In the genomic region with DNA sequence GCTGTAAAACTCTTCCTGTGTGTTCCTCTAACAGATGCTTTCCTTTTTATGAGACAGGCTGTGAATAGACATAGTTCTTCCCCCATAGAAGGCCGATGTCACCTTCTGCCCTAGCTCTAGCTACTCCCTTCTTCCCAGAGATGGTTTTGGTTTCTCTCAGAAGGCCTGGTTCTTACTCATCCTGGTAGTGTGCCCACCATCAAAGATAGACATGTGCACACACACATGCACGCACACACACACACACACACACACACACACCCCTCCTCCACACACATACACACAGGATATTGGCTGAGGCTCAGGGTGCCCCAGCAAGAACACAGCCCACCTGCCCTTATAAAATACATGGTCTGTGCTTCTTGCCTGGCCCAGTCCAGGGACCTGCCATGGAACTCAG, we compare ENCODE assay signal across 24 mouse cellular contexts. TPM values are rescaled to one million over a fixed set of nuclear protein-coding genes. Genes with fewer than 3 reads are reported as not detected.
DNase-seq lines count a peak whose midpoint lies in the region; ATAC-seq lines count a peak whose summit lies in the region.
"Had no signal": no experiment of that assay in that cellular context is flagged by ENCODE, and none has a peak within 500 bp of the region (broad histone marks: within the 10 kb centered on the region; RNA-seq: fewer than 3 reads in every experiment).

No protein-coding gene starts in this region.

- ATAC-seq in hindbrain, embryonic 15.5 days (ENCODE audit: low FRiP score, low read depth): no peak
- no peak for ATAC-seq in megakaryocyte, adult 5-6 weeks (ENCODE audit: poor library complexity, severe bottlenecking)
- no peak for ATAC-seq in neural tube, embryonic 13.5 days (ENCODE audit: low read depth)
- no peak for ATAC-seq in neural tube, embryonic 15.5 days (ENCODE audit: low FRiP score)
- ATAC-seq: CD4-positive, CD25-positive, alpha-beta regulatory T cell, adult 4 months; forebrain, embryonic 15.5 days had no signal

- H3K27ac ChIP-seq in hindbrain, embryonic 15.5 days (replicated peaks): no peak overlapping the region
- no peak overlapping the region for H3K27ac ChIP-seq in hindbrain, embryonic 10.5 days
- no peak overlapping the region for H3K27ac ChIP-seq in neural tube, embryonic 13.5 days (replicated peaks)
- no peak overlapping the region for H3K27ac ChIP-seq in neural tube, embryonic 15.5 days (replicated peaks)
- H3K27ac ChIP-seq: embryonic facial prominence, embryonic 15.5 days; forebrain, embryonic 10.5 days; forebrain, embryonic 15.5 days; heart, adult 2 months; heart, embryonic 15.5 days had no signal

- WGBS in hindbrain, embryonic 15.5 days: 95% methylated on average over 2 of the region's 2 CpGs
- 91% methylated on average over 2 of the region's 2 CpGs for WGBS in hindbrain, embryonic 10.5 days
- 87% methylated on average over 2 of the region's 2 CpGs for WGBS in neural tube, embryonic 13.5 days
- 82% methylated on average over 2 of the region's 2 CpGs for WGBS in neural tube, embryonic 15.5 days

- 0 out of 2 replicates have a peak, but pooled peaks cover 5% of the 10 kb centered on the region for H3K27me3 ChIP-seq in hindbrain, embryonic 15.5 days
- peaks cover 55% of the 10 kb centered on the region for H3K27me3 ChIP-seq in hindbrain, embryonic 10.5 days (ENCODE audit: insufficient read depth, poor library complexity, severe bottlenecking)
- no peaks in the 10 kb centered on the region for H3K27me3 ChIP-seq in megakaryocyte, embryonic 14.5 days (replicated peaks)
- peaks cover 19% of the 10 kb centered on the region for H3K27me3 ChIP-seq in neural tube, embryonic 13.5 days
- 0 out of 2 replicates have a peak, but pooled peaks cover 9% of the 10 kb centered on the region for H3K27me3 ChIP-seq in neural tube, embryonic 15.5 days (replicated peaks)
- H3K27me3 ChIP-seq: forebrain, embryonic 15.5 days had no signal

- H3K9me3 ChIP-seq in hindbrain, embryonic 15.5 days: no peaks in the 10 kb centered on the region
- H3K9me3 ChIP-seq in hindbrain, embryonic 10.5 days: no peaks in the 10 kb centered on the region
- no peaks in the 10 kb centered on the region for H3K9me3 ChIP-seq in megakaryocyte, embryonic 14.5 days
- no peaks in the 10 kb centered on the region for H3K9me3 ChIP-seq in neural tube, embryonic 13.5 days
- no peaks in the 10 kb centered on the region for H3K9me3 ChIP-seq in neural tube, embryonic 15.5 days (replicated peaks)
- H3K9me3 ChIP-seq: embryonic facial prominence, embryonic 15.5 days; forebrain, embryonic 10.5 days; forebrain, embryonic 15.5 days; heart, embryonic 15.5 days had no signal

- DNase-seq in hindbrain, embryonic 10.5 days (ENCODE audit: low spot score): no peak
- DNase-seq in neural tube, embryonic 10.5 days (ENCODE audit: extremely low spot score, low spot score): no peak
- DNase-seq in right cerebral cortex, postnatal 10 days (ENCODE audit: low spot score in 2 of 2): no peak
- DNase-seq: adrenal gland, postnatal 10 days; B cell, adult 2 months; cerebellum, adult 11 months; cerebellum, adult 8-10 months; embryo, embryonic 11 days; gastrocnemius, postnatal 14 days; heart, adult 2 months; heart, postnatal 14 days had no signal

- H3K36me3 ChIP-seq in hindbrain, embryonic 15.5 days: no peaks in the 10 kb centered on the region
- no peaks in the 10 kb centered on the region for H3K36me3 ChIP-seq in hindbrain, embryonic 10.5 days
- peaks cover 49% of the 10 kb centered on the region for H3K36me3 ChIP-seq in megakaryocyte, embryonic 14.5 days (replicated peaks; ENCODE audit: low read length)
- H3K36me3 ChIP-seq in neural tube, embryonic 13.5 days: no peaks in the 10 kb centered on the region; the same call in 1 of the 2 replicates
- 0 out of 2 replicates have a peak, but pooled peaks cover 3% of the 10 kb centered on the region for H3K36me3 ChIP-seq in neural tube, embryonic 15.5 days
- H3K36me3 ChIP-seq: embryonic facial prominence, embryonic 15.5 days; forebrain, embryonic 10.5 days; forebrain, embryonic 15.5 days; heart, embryonic 15.5 days had no signal

- H3K4me2 ChIP-seq in hindbrain, embryonic 15.5 days: peak overlapping the region; percentile 73
- H3K4me2 ChIP-seq in neural tube, embryonic 13.5 days: peak overlapping the region; percentile 89
- H3K4me2 ChIP-seq in neural tube, embryonic 15.5 days: peak overlapping the region; percentile 78; the same call in 1 of the 2 replicates
- H3K4me2 ChIP-seq: embryonic facial prominence, embryonic 15.5 days; heart, embryonic 11.5 days; heart, embryonic 15.5 days had no signal

- peaks cover 28% of the 10 kb centered on the region for H3K4me1 ChIP-seq in hindbrain, embryonic 15.5 days (replicated peaks)
- H3K4me1 ChIP-seq in hindbrain, embryonic 10.5 days (replicated peaks): peaks cover 29% of the 10 kb centered on the region
- peaks cover 93% of the 10 kb centered on the region for H3K4me1 ChIP-seq in megakaryocyte, embryonic 14.5 days
- H3K4me1 ChIP-seq in neural tube, embryonic 13.5 days (replicated peaks): peaks cover 26% of the 10 kb centered on the region
- peaks cover 39% of the 10 kb centered on the region for H3K4me1 ChIP-seq in neural tube, embryonic 15.5 days

- no peak overlapping the region for H3K9ac ChIP-seq in hindbrain, embryonic 15.5 days
- H3K9ac ChIP-seq in neural tube, embryonic 13.5 days: peak overlapping the region; percentile 88; the same call in 1 of the 2 replicates
- H3K9ac ChIP-seq in neural tube, embryonic 15.5 days (replicated peaks): no peak overlapping the region; the same call in 1 of the 2 replicates
- H3K9ac ChIP-seq: embryonic facial prominence, embryonic 15.5 days; heart, embryonic 15.5 days had no signal

- no peak overlapping the region for H3K4me3 ChIP-seq in hindbrain, embryonic 15.5 days
- H3K4me3 ChIP-seq in hindbrain, embryonic 10.5 days: no peak overlapping the region
- H3K4me3 ChIP-seq in megakaryocyte, embryonic 14.5 days (replicated peaks): peak overlapping the region; percentile 99
- no peak overlapping the region for H3K4me3 ChIP-seq in neural tube, embryonic 13.5 days
- H3K4me3 ChIP-seq in neural tube, embryonic 15.5 days (replicated peaks): no peak overlapping the region
- H3K4me3 ChIP-seq: embryonic facial prominence, embryonic 15.5 days; erythroblast, embryonic 14.5 days; heart, adult 2 months; heart, embryonic 15.5 days had no signal

RNA-seq across cellular contexts. Expression of gene Gnaz, which starts 2.3 kb away (rescaled TPM):
- 76.3 and 85.5 TPM in 2 replicates for polyA plus RNA-seq in hindbrain, embryonic 15.5 days (2015; fragmentation: Nextera tagmentation; extraction: Ambion mirVana)
- polyA plus RNA-seq in hindbrain, embryonic 10.5 days (2016; fragmentation: Nextera tagmentation; extraction: Ambion mirVana): 9.9 and 15.0 TPM in 2 replicates
- 224 and 350 TPM in 2 replicates for polyA plus RNA-seq in megakaryocyte, embryonic 14.5 days (2012; ENCODE audit: insufficient read depth, low replicate concordance)
- total RNA-seq in megakaryocyte, adult 5-6 weeks (2015): 0.11 TPM in 1 of 2 replicates, not detected in the other
- 0.18 TPM in 1 of 2 replicates, not detected in the other for total RNA-seq in megakaryocyte, adult 5-6 weeks (2017)
- polyA plus RNA-seq in neural tube, embryonic 13.5 days (2015; fragmentation: Nextera tagmentation; extraction: Ambion mirVana): 46.1 and 51.9 TPM in 2 replicates
- polyA plus RNA-seq in neural tube, embryonic 15.5 days (2015; fragmentation: Nextera tagmentation; extraction: Ambion mirVana): 70.2 and 87.5 TPM in 2 replicates
- total RNA-seq: MEL had no signal
- polyA plus RNA-seq: CD4-positive, CD25-positive, alpha-beta regulatory T cell, adult 4 months had no signal
